Mouse (Mus musculus): ENCODE data around the gene Sv2b.

DNA sequence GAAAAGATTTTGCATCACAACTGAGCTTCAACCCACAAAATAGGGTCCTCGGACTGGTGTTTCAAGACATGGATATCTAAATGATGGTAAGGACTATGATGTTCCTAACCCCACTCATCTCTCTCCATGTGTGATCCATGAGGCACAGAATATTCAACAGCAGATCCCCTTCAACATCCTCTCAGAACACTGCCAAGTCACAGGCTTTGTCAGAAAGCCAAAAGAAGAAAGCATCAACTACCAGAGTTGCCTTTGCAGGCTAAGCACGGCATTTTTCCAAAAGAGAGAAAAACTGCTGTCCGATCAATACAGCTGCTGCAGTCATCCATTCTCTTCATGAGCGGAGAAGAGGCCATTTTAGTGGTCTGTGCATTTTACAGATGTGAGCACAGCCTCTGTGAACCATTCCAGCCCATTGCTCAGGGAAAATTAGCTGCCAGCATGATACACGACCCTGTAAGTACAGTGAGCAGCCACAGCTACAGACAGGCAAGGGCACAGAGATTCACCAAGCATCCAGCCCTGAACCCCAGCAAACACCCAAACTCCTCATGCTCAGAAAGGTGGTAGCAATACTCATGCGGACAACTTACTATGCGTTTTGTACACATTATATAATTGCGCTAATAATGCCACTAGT is 55.3 kb downstream of the Sv2b start:
- TF ChIP-seq CTCF (IDR thresholded peaks at IDR 0.05) (no peak), EP300 (IDR thresholded peaks at IDR 0.05) (no peak)
